Mouse (Mus musculus): ENCODE data around the gene Map4k3. TPM values are rescaled to one million over a fixed set of nuclear protein-coding genes. Genes with fewer than 3 reads are reported as not detected.
A peak's percentile ranks its signal among the peaks of the same experiment; 100 is the strongest.
"Not testable (repeated sequence)": the region's sequence is repeated elsewhere in the genome, so short reads cannot be mapped to it uniquely, and the experiment has no call there.

Gene Map4k3
- polyA plus RNA-seq, 1 experiment, result 41.4 TPM

GRCm38 (mm10) chr17:80571460-80571859 lies 156.8 kb downstream of the Map4k3 start:
- DNase-seq (ENCODE audit: extremely low spot score in 1 of 2, low spot score in 1 of 2), result no peak

- not testable (repeated sequence) for DNase-seq (ENCODE audit: extremely low spot score in 1 of 2, low spot score in 1 of 2)
These were observed 158.6 kb downstream of the Map4k3 start for GRCm38 (mm10) chr17:80569718-80570117.

- no peak for DNase-seq (ENCODE audit: extremely low spot score in 1 of 2, low spot score in 1 of 2)
These were observed 159.3 kb downstream of the Map4k3 start for GRCm38 (mm10) chr17:80568842-80569601.

GRCm38 (mm10) chr17:80568441-80568840 lies 159.8 kb downstream of the Map4k3 start:
- no peak for DNase-seq (ENCODE audit: extremely low spot score in 1 of 2, low spot score in 1 of 2)

- DNase-seq (ENCODE audit: extremely low spot score in 1 of 2, low spot score in 1 of 2), result peak in 1 of 2 experiments; percentile 71
These were observed 163.7 kb downstream of the Map4k3 start for GRCm38 (mm10) chr17:80564611-80564924.

- DNase-seq (ENCODE audit: extremely low spot score in 1 of 2, low spot score in 1 of 2), result not testable (repeated sequence)
These were observed 164.3 kb downstream of the Map4k3 start for GRCm38 (mm10) chr17:80563762-80564610.

- DNase-seq (ENCODE audit: extremely low spot score in 1 of 2, low spot score in 1 of 2), result no peak
These were observed 165.5 kb downstream of the Map4k3 start for GRCm38 (mm10) chr17:80562792-80563191.

GRCm38 (mm10) chr17:80560669-80561401 lies 167.4 kb downstream of the Map4k3 start:
- peak; percentile 36 to 89 for DNase-seq (ENCODE audit: extremely low spot score in 1 of 2, low spot score in 1 of 2)

- no peak for DNase-seq (ENCODE audit: extremely low spot score in 1 of 2, low spot score in 1 of 2)
These were observed 168.5 kb downstream of the Map4k3 start for GRCm38 (mm10) chr17:80559745-80560144.

- peak in 1 of 2 experiments; percentile 62 for DNase-seq (ENCODE audit: extremely low spot score in 1 of 2, low spot score in 1 of 2)
These were observed 169.2 kb downstream of the Map4k3 start for GRCm38 (mm10) chr17:80559050-80559449.

GRCm38 (mm10) chr17:80558583-80558982 lies 169.7 kb downstream of the Map4k3 start:
- DNase-seq (ENCODE audit: extremely low spot score in 1 of 2, low spot score in 1 of 2), result no peak

GRCm38 (mm10) chr17:80557461-80557860 lies 170.8 kb downstream of the Map4k3 start:
- no peak for DNase-seq (ENCODE audit: extremely low spot score in 1 of 2, low spot score in 1 of 2)

- DNase-seq (ENCODE audit: extremely low spot score in 1 of 2, low spot score in 1 of 2), result peak; percentile 63 to 94
These were observed 174.7 kb downstream of the Map4k3 start for GRCm38 (mm10) chr17:80553318-80554270.

- DNase-seq (ENCODE audit: extremely low spot score in 1 of 2, low spot score in 1 of 2), result no peak
These were observed 175.6 kb downstream of the Map4k3 start for GRCm38 (mm10) chr17:80552653-80553052.

GRCm38 (mm10) chr17:80550981-80551380 lies 177.3 kb downstream of the Map4k3 start:
- no peak for DNase-seq (ENCODE audit: extremely low spot score in 1 of 2, low spot score in 1 of 2)

- DNase-seq (ENCODE audit: extremely low spot score in 1 of 2, low spot score in 1 of 2), result no peak
These were observed 181.4 kb downstream of the Map4k3 start for GRCm38 (mm10) chr17:80546846-80547245.

- DNase-seq (ENCODE audit: extremely low spot score in 1 of 2, low spot score in 1 of 2), result no peak
These were observed 182.1 kb downstream of the Map4k3 start for GRCm38 (mm10) chr17:80546227-80546626.

- no peak for DNase-seq (ENCODE audit: extremely low spot score in 1 of 2, low spot score in 1 of 2)
These were observed 184.6 kb downstream of the Map4k3 start for GRCm38 (mm10) chr17:80543646-80544045.

- no peak for DNase-seq (ENCODE audit: extremely low spot score in 1 of 2, low spot score in 1 of 2)
These were observed 191.1 kb downstream of the Map4k3 start for GRCm38 (mm10) chr17:80537136-80537535.

- DNase-seq (ENCODE audit: extremely low spot score in 1 of 2, low spot score in 1 of 2), result peak in 1 of 2 experiments; percentile 32
These were observed 192.7 kb downstream of the Map4k3 start for GRCm38 (mm10) chr17:80535633-80536032.

Data from frontal cortex, adult 2 months (tissue).